Mouse (Mus musculus): ENCODE measurements around the gene Bloc1s3. TPM values are rescaled to one million over a fixed set of nuclear protein-coding genes. Genes with fewer than 3 reads are reported as not detected.
"Not testable (repeated sequence)": the region's sequence is repeated elsewhere in the genome, so short reads cannot be mapped to it uniquely, and the experiment has no call there.

Gene Bloc1s3
- polyA plus RNA-seq, 1 experiment from 2014 or later, result 2.6 TPM

GRCm38 (mm10) chr7:19523017-19523756, 15.0 kb upstream of the Bloc1s3 start:
- Histone ChIP-seq H3K9me3 (ENCODE audit: low read length) (no peaks in the 10 kb centered on the region), H3K4me1 (ENCODE audit: insufficient read depth, low read depth, low read length) (peaks cover 18% of the 10 kb centered on the region), H3K36me3 (ENCODE audit: insufficient read depth, low read length) (no peaks in the 10 kb centered on the region), H3K27me3 (replicated peaks; ENCODE audit: insufficient read depth, low read length) (peaks cover 67% of the 10 kb centered on the region), H3K4me3 (ENCODE audit: low read depth, low read length) (peak overlapping the region; percentile 34; the same call in 1 of the 2 replicates), H3K4me2 (replicated peaks; ENCODE audit: low read depth, low read length) (peak overlapping the region; percentile 55), H3K27ac (ENCODE audit: low read length) (no peak overlapping the region), H3K9ac (replicated peaks; ENCODE audit: low read depth) (no peak overlapping the region)
- TF ChIP-seq CTCF (IDR thresholded peaks at IDR 0.05) (no peak), EP300 (IDR thresholded peaks at IDR 0.05) (no peak)
- no peak for DNase-seq (ENCODE audit: low spot score)
- WGBS, result 8% methylated on average over 70 of the region's 72 CpGs
- peak; percentile 30; the same call in 1 of the 2 replicates for ATAC-seq

- H3K27ac ChIP-seq (ENCODE audit: low read length), result no peak overlapping the region
- 11% methylated on average over 17 of the region's 23 CpGs for WGBS
- DNase-seq (ENCODE audit: low spot score), result no peak
- no peak for ATAC-seq
- no peaks in the 10 kb centered on the region for H3K36me3 ChIP-seq (ENCODE audit: insufficient read depth, low read length)
- no peak overlapping the region for H3K4me3 ChIP-seq (ENCODE audit: low read depth, low read length)
- no peak for TF ChIP-seq CTCF (IDR thresholded peaks at IDR 0.05)
- no peak for TF ChIP-seq EP300 (IDR thresholded peaks at IDR 0.05)
- 0 out of 2 replicates have a peak overlapping the region, but pooled peaks have one; percentile 14 for H3K4me2 ChIP-seq (replicated peaks; ENCODE audit: low read depth, low read length)
- no peaks in the 10 kb centered on the region for H3K9me3 ChIP-seq (ENCODE audit: low read length)
- peaks cover 62% of the 10 kb centered on the region for H3K27me3 ChIP-seq (replicated peaks; ENCODE audit: insufficient read depth, low read length)
- H3K4me1 ChIP-seq (ENCODE audit: insufficient read depth, low read depth, low read length), result peaks cover 21% of the 10 kb centered on the region
- H3K9ac ChIP-seq (replicated peaks; ENCODE audit: low read depth), result no peak overlapping the region
Measured at GRCm38 (mm10) chr7:19520032-19520431, 11.9 kb upstream of the Bloc1s3 start.

DNA sequence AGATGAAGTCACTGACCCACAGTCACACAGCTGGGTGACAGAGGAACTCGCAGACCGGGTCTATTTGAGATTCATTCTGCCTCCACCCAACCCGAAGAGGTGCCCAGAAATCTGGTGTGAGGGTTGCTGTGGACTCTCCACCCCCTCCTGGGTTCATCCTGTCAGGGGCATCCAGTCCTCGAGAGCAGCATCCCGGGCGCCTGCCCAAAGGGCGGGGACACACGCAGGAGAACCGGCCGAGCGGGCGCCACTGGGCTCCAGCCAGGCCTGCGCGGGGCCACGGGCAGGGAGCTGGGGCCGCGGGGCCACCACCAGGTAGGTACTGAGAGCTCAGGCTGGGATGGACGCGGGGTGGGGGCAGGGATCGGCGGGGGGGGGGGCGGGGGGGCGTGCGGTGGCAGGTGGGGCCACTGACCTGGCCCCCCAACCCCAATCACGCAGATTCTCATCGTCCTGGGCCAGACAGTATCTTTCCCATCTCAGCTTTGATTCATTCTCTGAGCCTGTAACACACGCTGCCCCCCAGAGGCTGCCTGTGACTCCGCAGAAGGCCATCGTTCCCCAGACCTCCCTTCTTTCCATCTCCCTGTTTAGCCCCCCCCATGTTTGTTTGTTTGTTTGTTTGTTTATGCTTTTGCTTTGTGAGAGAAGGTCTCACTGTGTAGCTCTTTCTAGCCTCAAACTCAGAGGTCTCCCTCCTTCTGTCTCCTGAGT, 9.6 kb upstream of the Bloc1s3 start, which contains the start of gene Nkpd1:
Gene Nkpd1 (plus strand): TSS at position 187 of the 714 bp plus-strand sequence.
- H3K36me3 ChIP-seq (ENCODE audit: insufficient read depth, low read length), result no peaks in the 10 kb centered on the region
- DNase-seq (ENCODE audit: low spot score) (no peak), ATAC-seq (peak; percentile 36)
- 5% methylated on average over 15 of the region's 29 CpGs for WGBS
- peaks cover 40% of the 10 kb centered on the region for H3K27me3 ChIP-seq (replicated peaks; ENCODE audit: insufficient read depth, low read length)
- peaks cover 6% of the 10 kb centered on the region for H3K4me1 ChIP-seq (ENCODE audit: insufficient read depth, low read depth, low read length)
- 0 out of 2 replicates have a peak within 1 kb of the TSS, but pooled peaks have one; percentile 14 for H3K4me2 ChIP-seq (replicated peaks; ENCODE audit: low read depth, low read length)
- no peak within 1 kb of the TSS for H3K4me3 ChIP-seq (ENCODE audit: low read depth, low read length)
- TF ChIP-seq EP300 (IDR thresholded peaks at IDR 0.05) (no peak), CTCF (IDR thresholded peaks at IDR 0.05) (peak; percentile 63)
- no peak within 1 kb of the TSS for H3K27ac ChIP-seq (ENCODE audit: low read length)
- no peak within 1 kb of the TSS for H3K9ac ChIP-seq (replicated peaks; ENCODE audit: low read depth)
- H3K9me3 ChIP-seq (ENCODE audit: low read length), result no peaks in the 10 kb centered on the region

DNA sequence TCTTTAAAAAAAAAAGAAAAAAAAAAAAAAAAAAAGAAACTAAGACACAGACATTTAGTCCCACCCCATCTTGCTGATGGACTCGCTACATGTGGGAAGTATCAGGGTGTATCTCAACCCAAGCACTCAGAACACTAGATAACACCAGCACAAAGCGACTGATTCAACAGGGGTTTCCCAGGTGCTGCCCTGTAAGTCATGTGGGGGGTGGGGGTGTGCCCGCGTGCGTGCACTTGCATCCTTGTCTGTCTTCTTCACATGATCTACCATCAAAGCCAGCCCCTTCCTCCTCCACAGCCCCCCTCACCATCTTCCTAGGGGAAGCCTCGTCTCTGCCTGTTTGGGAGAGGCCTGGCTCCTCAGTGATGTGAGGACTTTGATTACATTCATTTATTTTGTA, 4.2 kb upstream of the Bloc1s3 start:
- DNase-seq (ENCODE audit: low spot score) (no peak), ATAC-seq (no peak)
- Histone ChIP-seq H3K27me3 (replicated peaks; ENCODE audit: insufficient read depth, low read length) (no peaks in the 10 kb centered on the region), H3K4me1 (ENCODE audit: insufficient read depth, low read depth, low read length) (peaks cover 5% of the 10 kb centered on the region), H3K4me3 (ENCODE audit: low read depth, low read length) (no peak overlapping the region), H3K27ac (ENCODE audit: low read length) (no peak overlapping the region), H3K9me3 (ENCODE audit: low read length) (no peaks in the 10 kb centered on the region), H3K36me3 (ENCODE audit: insufficient read depth, low read length) (no peaks in the 10 kb centered on the region), H3K4me2 (replicated peaks; ENCODE audit: low read depth, low read length) (no peak overlapping the region), H3K9ac (replicated peaks; ENCODE audit: low read depth) (no peak overlapping the region)
- no peak for TF ChIP-seq EP300 (IDR thresholded peaks at IDR 0.05)
- no peak for TF ChIP-seq CTCF (IDR thresholded peaks at IDR 0.05)
- WGBS, result 71% methylated on average over 6 of the region's 6 CpGs

- H3K4me2 ChIP-seq (replicated peaks; ENCODE audit: low read depth, low read length); H3K27me3 ChIP-seq (replicated peaks; ENCODE audit: insufficient read depth, low read length); H3K9ac ChIP-seq (replicated peaks; ENCODE audit: low read depth); ATAC-seq; H3K27ac ChIP-seq (ENCODE audit: low read length); DNase-seq (ENCODE audit: low spot score); H3K36me3 ChIP-seq (ENCODE audit: insufficient read depth, low read length); H3K4me3 ChIP-seq (ENCODE audit: low read depth, low read length); H3K9me3 ChIP-seq (ENCODE audit: low read length); H3K4me1 ChIP-seq (ENCODE audit: insufficient read depth, low read depth, low read length): not testable (repeated sequence)
- WGBS, result 89% methylated on average over 6 of the region's 7 CpGs
Measured at GRCm38 (mm10) chr7:19511934-19512333, 3.8 kb upstream of the Bloc1s3 start.

GRCm38 (mm10) chr7:19509786-19510185, 1.6 kb upstream of the Bloc1s3 start:
- DNase-seq (ENCODE audit: low spot score) (no peak), ATAC-seq (no peak)
- H3K27me3 ChIP-seq (replicated peaks; ENCODE audit: insufficient read depth, low read length), result no peaks in the 10 kb centered on the region
- H3K9ac ChIP-seq (replicated peaks; ENCODE audit: low read depth), result no peak overlapping the region
- no peaks in the 10 kb centered on the region for H3K36me3 ChIP-seq (ENCODE audit: insufficient read depth, low read length)
- no peaks in the 10 kb centered on the region for H3K9me3 ChIP-seq (ENCODE audit: low read length)
- no peak overlapping the region for H3K27ac ChIP-seq (ENCODE audit: low read length)
- H3K4me3 ChIP-seq (ENCODE audit: low read depth, low read length), result no peak overlapping the region
- H3K4me1 ChIP-seq (ENCODE audit: insufficient read depth, low read depth, low read length), result peaks cover 5% of the 10 kb centered on the region
- 94% methylated on average over 7 of the region's 7 CpGs for WGBS
- no peak overlapping the region for H3K4me2 ChIP-seq (replicated peaks; ENCODE audit: low read depth, low read length)
- no peak for TF ChIP-seq CTCF (IDR thresholded peaks at IDR 0.05)
- TF ChIP-seq EP300 (IDR thresholded peaks at IDR 0.05), result no peak
